Mouse (Mus musculus) ES-Bruce4 (cell line): ENCODE measurements around the gene Hmx1.

Experiments
- CTCF ChIP-seq: IDR thresholded peaks from one replicate; pipeline ENCODE4 v1.8.1; 2011; ENCODE audit warnings: low read depth, low read length
- POLR2A ChIP-seq: IDR thresholded peaks from one replicate; pipeline ENCODE4 v1.8.1; 2011; ENCODE audit warnings: low read length; ENCODE audit not compliant: insufficient read depth

GRCm38 (mm10) chr5:35407411-35407930, 18.6 kb downstream of the Hmx1 start:
- TF ChIP-seq CTCF (no peak), POLR2A (no peak)
